Mouse (Mus musculus) urinary bladder, postnatal 25 days (tissue): Measurements from ENCODE around the gene Gtf2i.

Source experiments
- DNase-seq: peaks from one replicate; pipeline ENCODE4 v3.0.0; 2022; ENCODE audit warnings: low spot score

The Gtf2i gene

GRCm38 (mm10) chr5:134243661-134244436 lies 70.7 kb downstream of the Gtf2i start:
- DNase-seq = no peak

- no peak for DNase-seq
Measured at GRCm38 (mm10) chr5:134241831-134242230, 72.7 kb downstream of the Gtf2i start.

GRCm38 (mm10) chr5:134237936-134238760 lies 76.4 kb downstream of the Gtf2i start:
- DNase-seq = no peak

- DNase-seq = no peak
Measured at GRCm38 (mm10) chr5:134237508-134237907, 77.1 kb downstream of the Gtf2i start.

- DNase-seq = no peak
Measured at GRCm38 (mm10) chr5:134236796-134237195, 77.8 kb downstream of the Gtf2i start.

GRCm38 (mm10) chr5:134236241-134236640 lies 78.3 kb downstream of the Gtf2i start:
- no peak for DNase-seq

GRCm38 (mm10) chr5:134235111-134235510 lies 79.4 kb downstream of the Gtf2i start:
- DNase-seq = no peak

GRCm38 (mm10) chr5:134234205-134234604 lies 80.4 kb downstream of the Gtf2i start:
- DNase-seq = no peak

GRCm38 (mm10) chr5:134233244-134233651 lies 81.3 kb downstream of the Gtf2i start:
- DNase-seq = no peak

GRCm38 (mm10) chr5:134232568-134232967 lies 82.0 kb downstream of the Gtf2i start:
- DNase-seq = no peak

GRCm38 (mm10) chr5:134232111-134232510 lies 82.4 kb downstream of the Gtf2i start:
- DNase-seq = no peak

GRCm38 (mm10) chr5:134231376-134231775 lies 83.2 kb downstream of the Gtf2i start:
- DNase-seq = no peak

- no peak for DNase-seq
Measured at GRCm38 (mm10) chr5:134229391-134229790, 85.2 kb downstream of the Gtf2i start, which contains the start of gene Ncf1. Ncf1 (minus strand) TSS chr5:134229625.

- no peak for DNase-seq
Measured at GRCm38 (mm10) chr5:134228249-134228638, 86.3 kb downstream of the Gtf2i start.

- no peak for DNase-seq
Measured at GRCm38 (mm10) chr5:134227574-134228248, 86.8 kb downstream of the Gtf2i start.

GRCm38 (mm10) chr5:134226946-134227345 lies 87.6 kb downstream of the Gtf2i start:
- DNase-seq = no peak

- no peak for DNase-seq
Measured at GRCm38 (mm10) chr5:134225110-134225901, 89.3 kb downstream of the Gtf2i start.

- no peak for DNase-seq
Measured at GRCm38 (mm10) chr5:134221708-134222150, 92.8 kb downstream of the Gtf2i start.

- no peak for DNase-seq
Measured at GRCm38 (mm10) chr5:134221278-134221677, 93.3 kb downstream of the Gtf2i start.

- DNase-seq = no peak
Measured at GRCm38 (mm10) chr5:134217900-134218299, 96.7 kb downstream of the Gtf2i start.

- DNase-seq = no peak
Measured at GRCm38 (mm10) chr5:134214021-134214806, 100.3 kb downstream of the Gtf2i start.
